Mouse (Mus musculus): Measurements from ENCODE around the gene Snorc. TPM values are rescaled to one million over a fixed set of nuclear protein-coding genes. Genes with fewer than 3 reads are reported as not detected.

Gene Snorc
- total and polyA plus RNA-seq, 3 experiments = not detected

DNA sequence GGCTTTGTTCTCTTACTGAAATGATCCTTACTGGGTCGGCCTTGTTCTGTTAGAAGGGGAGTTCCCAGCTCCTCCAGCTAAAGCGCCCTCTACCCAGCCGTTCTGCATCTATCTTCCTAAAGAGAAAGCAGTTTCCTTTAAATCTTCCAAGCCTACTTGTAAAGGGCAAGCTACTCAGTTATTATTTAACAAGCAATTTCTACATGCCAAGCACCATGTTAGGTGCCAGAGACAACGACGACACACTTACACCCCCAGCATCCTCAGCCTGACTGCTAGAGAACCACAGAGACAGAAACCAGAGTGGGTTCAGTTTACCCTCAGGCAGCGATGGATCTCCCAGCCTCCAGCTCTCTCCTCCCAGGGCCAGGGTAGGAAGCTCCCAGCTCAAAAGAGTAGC is 37.8 kb downstream of the Snorc start:
- Histone ChIP-seq H3K27me3 (ENCODE audit: insufficient read depth, low read length) (peaks cover 26% of the 10 kb centered on the region; the same call in 1 of the 2 replicates), H3K4me1 (ENCODE audit: insufficient read depth, low read depth, low read length) (no peaks in the 10 kb centered on the region), H3K9me3 (replicated peaks) (peaks cover 9% of the 10 kb centered on the region), H3K36me3 (replicated peaks) (no peaks in the 10 kb centered on the region), H3K4me3 (ENCODE audit: low read depth, low read length) (no peak overlapping the region)
- TF ChIP-seq CTCF (IDR thresholded peaks at IDR 0.05; ENCODE audit: low read depth, low read length) (no peak), TAL1 (conservative IDR thresholded peaks at IDR 0.05; ENCODE audit: low read depth, low read length) (no peak), GATA1 (IDR thresholded peaks at IDR 0.05; ENCODE audit: borderline replicate concordance, low read length) (no peak), GATA2 (IDR thresholded peaks at IDR 0.05; ENCODE audit: borderline replicate concordance, low read depth, low read length) (no peak), POLR2AphosphoS5 (IDR thresholded peaks at IDR 0.05; ENCODE audit: insufficient replicate concordance, low read depth, low read length) (no peak)
- DNase-seq (ENCODE audit: low spot score) (no peak), ATAC-seq (ENCODE audit: extremely low read depth, insufficient number of reproducible peaks, low FRiP score, poor library complexity, severe bottlenecking) (no peak)

DNA sequence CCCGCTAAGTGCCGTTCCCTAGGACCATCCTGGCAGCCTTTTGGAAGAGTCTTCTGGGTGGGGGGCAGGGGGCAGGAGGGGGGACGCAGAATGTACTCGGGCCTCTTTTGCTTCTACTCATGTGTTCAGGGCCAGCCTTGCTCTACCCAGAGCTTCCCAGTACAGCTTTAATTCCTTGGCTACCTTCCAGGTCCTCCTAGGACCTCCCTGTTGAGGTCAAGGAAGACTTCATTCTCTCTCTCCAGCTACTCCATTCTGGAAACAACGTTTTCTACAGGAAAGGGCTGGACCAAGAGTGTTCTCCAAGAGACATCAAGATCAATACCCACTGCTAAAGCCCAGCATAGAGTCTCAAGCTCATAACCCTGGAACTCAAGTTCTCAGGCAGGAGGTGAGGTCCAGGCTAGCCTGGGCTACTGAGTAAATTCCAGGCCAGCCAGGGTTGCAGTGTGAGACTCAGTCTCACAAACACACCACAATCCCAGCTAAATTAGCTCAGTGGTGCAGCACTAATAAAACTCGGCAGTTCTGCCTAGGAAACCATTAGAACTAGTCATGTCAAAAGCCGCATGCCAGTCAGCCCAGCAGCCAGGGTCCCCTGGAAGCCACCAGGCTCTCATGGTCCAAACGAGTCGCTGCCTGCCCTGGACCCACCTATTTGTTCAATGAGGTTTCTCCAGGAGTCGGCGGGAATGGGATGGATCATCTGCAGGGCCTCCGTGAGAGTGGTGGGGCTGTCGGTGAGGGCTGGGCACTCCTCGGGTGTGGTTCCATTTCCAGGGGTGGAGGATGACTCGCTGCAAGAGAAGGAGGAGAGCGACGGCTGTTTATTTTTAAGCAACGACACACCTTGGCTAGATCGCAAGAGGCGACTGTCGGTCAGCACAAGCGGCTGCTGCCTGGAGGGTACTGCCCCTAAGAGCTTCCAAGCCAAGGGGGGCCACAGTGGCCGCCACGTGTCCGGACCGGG is 38.8 kb downstream of the Snorc start:
- no peak for ATAC-seq (ENCODE audit: extremely low read depth, insufficient number of reproducible peaks, low FRiP score, poor library complexity, severe bottlenecking)
- H3K4me3 ChIP-seq (ENCODE audit: low read depth, low read length) = no peak overlapping the region
- TF ChIP-seq TAL1 (conservative IDR thresholded peaks at IDR 0.05; ENCODE audit: low read depth, low read length) (no peak), CTCF (IDR thresholded peaks at IDR 0.05; ENCODE audit: low read depth, low read length) (no peak), GATA1 (IDR thresholded peaks at IDR 0.05; ENCODE audit: borderline replicate concordance, low read length) (no peak), POLR2AphosphoS5 (IDR thresholded peaks at IDR 0.05; ENCODE audit: insufficient replicate concordance, low read depth, low read length) (no peak), GATA2 (IDR thresholded peaks at IDR 0.05; ENCODE audit: borderline replicate concordance, low read depth, low read length) (no peak)

DNA sequence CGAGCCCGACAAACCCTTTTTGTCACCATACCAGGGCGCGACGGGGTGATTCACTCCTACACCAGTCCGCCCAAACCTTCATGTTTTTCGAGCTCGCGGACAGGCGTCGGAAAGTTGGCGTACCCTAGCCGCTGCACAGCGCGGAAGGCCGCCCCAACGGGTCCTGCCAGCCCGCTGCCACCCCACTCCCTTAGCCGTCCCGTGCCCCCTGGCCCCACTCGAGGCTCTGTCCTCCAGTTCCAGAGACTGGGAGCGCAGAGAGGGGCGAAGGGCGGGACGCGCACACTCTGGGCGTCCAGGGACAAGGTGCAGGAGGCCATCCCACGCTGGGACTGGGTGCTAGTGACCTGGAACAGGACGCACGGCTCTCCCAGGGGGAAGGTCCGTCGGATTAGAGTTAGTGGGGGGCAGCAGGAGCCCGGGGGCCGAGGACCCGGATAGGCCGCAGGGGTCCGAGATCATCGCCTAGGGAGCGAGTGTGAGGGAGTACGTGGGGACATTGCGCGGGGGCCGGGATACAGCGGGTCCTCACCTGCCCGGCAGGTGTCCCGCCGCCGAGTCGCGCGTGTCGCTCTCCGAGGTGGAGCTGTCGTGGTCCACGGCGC is 39.6 kb downstream of the Snorc start, which contains the start of gene Neu2:
TSS of gene Neu2 (plus strand) at position 329 of the 605 bp plus-strand sequence.
- no peak within 1 kb of the TSS for H3K4me3 ChIP-seq (ENCODE audit: low read depth, low read length)
- peaks cover 9% of the 10 kb centered on the region for H3K9me3 ChIP-seq (replicated peaks)
- DNase-seq (ENCODE audit: low spot score) (no peak), ATAC-seq (ENCODE audit: extremely low read depth, insufficient number of reproducible peaks, low FRiP score, poor library complexity, severe bottlenecking) (no peak)
- H3K4me1 ChIP-seq (ENCODE audit: insufficient read depth, low read depth, low read length) = no peaks in the 10 kb centered on the region
- H3K27me3 ChIP-seq (ENCODE audit: insufficient read depth, low read length) = peaks cover 24% of the 10 kb centered on the region; the same call in 1 of the 2 replicates
- H3K36me3 ChIP-seq (replicated peaks) = no peaks in the 10 kb centered on the region
- TF ChIP-seq TAL1 (conservative IDR thresholded peaks at IDR 0.05; ENCODE audit: low read depth, low read length) (no peak), POLR2AphosphoS5 (IDR thresholded peaks at IDR 0.05; ENCODE audit: insufficient replicate concordance, low read depth, low read length) (no peak), GATA2 (IDR thresholded peaks at IDR 0.05; ENCODE audit: borderline replicate concordance, low read depth, low read length) (no peak), CTCF (IDR thresholded peaks at IDR 0.05; ENCODE audit: low read depth, low read length) (no peak), GATA1 (IDR thresholded peaks at IDR 0.05; ENCODE audit: borderline replicate concordance, low read length) (no peak)

More for the DNA sequence above, 38.8 kb downstream of the Snorc start:
- Histone ChIP-seq H3K9me3 (replicated peaks) (peaks cover 9% of the 10 kb centered on the region), H3K27me3 (ENCODE audit: insufficient read depth, low read length) (peaks cover 26% of the 10 kb centered on the region; the same call in 1 of the 2 replicates), H3K36me3 (replicated peaks) (no peaks in the 10 kb centered on the region), H3K4me1 (ENCODE audit: insufficient read depth, low read depth, low read length) (no peaks in the 10 kb centered on the region)
- no peak for DNase-seq (ENCODE audit: low spot score)

DNA sequence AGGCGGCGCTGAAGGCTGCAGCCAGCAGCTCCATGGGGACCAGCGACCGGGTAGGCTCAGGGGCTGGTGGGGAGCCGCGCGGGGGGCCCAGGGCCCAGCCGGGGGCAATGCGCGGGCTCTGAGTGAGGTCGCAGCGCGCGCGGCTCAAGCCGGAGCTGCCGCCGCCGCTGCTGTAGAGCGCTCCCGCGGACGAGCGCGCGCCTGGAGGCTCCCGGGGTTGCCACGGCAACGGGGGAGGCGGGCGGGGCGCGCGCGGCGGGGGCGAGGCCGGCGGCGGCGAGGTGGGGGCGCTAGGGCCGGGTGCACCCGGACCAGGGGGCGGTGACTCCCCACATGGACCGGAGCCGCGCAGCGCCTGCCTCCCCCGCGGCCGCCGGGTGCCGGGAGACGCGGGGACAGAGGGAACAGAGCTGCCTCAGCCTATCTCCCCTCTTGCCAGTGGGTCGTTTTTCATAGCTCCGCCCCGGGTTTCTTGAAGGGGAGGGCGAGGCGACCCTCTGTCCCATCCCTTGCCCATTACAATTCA is 40.2 kb downstream of the Snorc start:
- H3K36me3 ChIP-seq (replicated peaks) = no peaks in the 10 kb centered on the region
- ATAC-seq (ENCODE audit: extremely low read depth, insufficient number of reproducible peaks, low FRiP score, poor library complexity, severe bottlenecking) (no peak), DNase-seq (ENCODE audit: low spot score) (no peak)
- H3K4me1 ChIP-seq (ENCODE audit: insufficient read depth, low read depth, low read length) = no peaks in the 10 kb centered on the region
- H3K27me3 ChIP-seq (ENCODE audit: insufficient read depth, low read length) = peaks cover 22% of the 10 kb centered on the region; the same call in 1 of the 2 replicates
- TF ChIP-seq TAL1 (conservative IDR thresholded peaks at IDR 0.05; ENCODE audit: low read depth, low read length) = no peak
- no peak for TF ChIP-seq GATA2 (IDR thresholded peaks at IDR 0.05; ENCODE audit: borderline replicate concordance, low read depth, low read length)
- no peak for TF ChIP-seq POLR2AphosphoS5 (IDR thresholded peaks at IDR 0.05; ENCODE audit: insufficient replicate concordance, low read depth, low read length)
- TF ChIP-seq CTCF (IDR thresholded peaks at IDR 0.05; ENCODE audit: low read depth, low read length) = no peak
- no peak for TF ChIP-seq GATA1 (IDR thresholded peaks at IDR 0.05; ENCODE audit: borderline replicate concordance, low read length)
- peaks cover 9% of the 10 kb centered on the region for H3K9me3 ChIP-seq (replicated peaks)
- H3K4me3 ChIP-seq (ENCODE audit: low read depth, low read length) = no peak overlapping the region

DNA sequence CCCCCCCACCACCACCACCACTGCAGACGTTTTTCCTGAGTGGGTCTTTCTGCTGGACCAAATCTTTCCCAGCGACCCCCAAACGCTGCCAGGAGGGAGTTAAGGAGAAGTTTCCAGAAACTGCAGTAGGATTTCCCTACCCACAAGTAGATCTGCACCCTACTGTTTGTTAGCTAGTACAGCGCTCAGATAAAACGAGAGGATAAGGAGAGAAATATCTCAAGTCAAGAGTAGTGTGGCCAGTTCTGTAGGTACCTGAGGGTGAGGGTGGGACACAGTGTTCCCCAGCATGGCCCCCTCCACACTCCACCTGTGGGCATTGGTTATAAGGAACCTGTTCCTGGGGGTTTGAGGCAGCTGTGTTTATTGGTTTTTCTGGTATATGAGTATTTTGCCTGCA is 40.8 kb downstream of the Snorc start:
- Histone ChIP-seq H3K9me3 (replicated peaks) (peaks cover 11% of the 10 kb centered on the region), H3K27me3 (ENCODE audit: insufficient read depth, low read length) (peaks cover 22% of the 10 kb centered on the region), H3K36me3 (replicated peaks) (no peaks in the 10 kb centered on the region), H3K4me3 (ENCODE audit: low read depth, low read length) (no peak overlapping the region), H3K4me1 (ENCODE audit: insufficient read depth, low read depth, low read length) (no peaks in the 10 kb centered on the region)
- ATAC-seq (ENCODE audit: extremely low read depth, insufficient number of reproducible peaks, low FRiP score, poor library complexity, severe bottlenecking) = no peak
- no peak for TF ChIP-seq CTCF (IDR thresholded peaks at IDR 0.05; ENCODE audit: low read depth, low read length)
- TF ChIP-seq TAL1 (conservative IDR thresholded peaks at IDR 0.05; ENCODE audit: low read depth, low read length) = no peak
- TF ChIP-seq GATA2 (IDR thresholded peaks at IDR 0.05; ENCODE audit: borderline replicate concordance, low read depth, low read length) = no peak
- no peak for TF ChIP-seq POLR2AphosphoS5 (IDR thresholded peaks at IDR 0.05; ENCODE audit: insufficient replicate concordance, low read depth, low read length)
- no peak for TF ChIP-seq GATA1 (IDR thresholded peaks at IDR 0.05; ENCODE audit: borderline replicate concordance, low read length)
- no peak for DNase-seq (ENCODE audit: low spot score)
